Mouse (Mus musculus): ENCODE data around the gene Hexb.
"Not testable (repeated sequence)": the region's sequence is repeated elsewhere in the genome, so short reads cannot be mapped to it uniquely, and the experiment has no call there.

Gene Hexb

DNA sequence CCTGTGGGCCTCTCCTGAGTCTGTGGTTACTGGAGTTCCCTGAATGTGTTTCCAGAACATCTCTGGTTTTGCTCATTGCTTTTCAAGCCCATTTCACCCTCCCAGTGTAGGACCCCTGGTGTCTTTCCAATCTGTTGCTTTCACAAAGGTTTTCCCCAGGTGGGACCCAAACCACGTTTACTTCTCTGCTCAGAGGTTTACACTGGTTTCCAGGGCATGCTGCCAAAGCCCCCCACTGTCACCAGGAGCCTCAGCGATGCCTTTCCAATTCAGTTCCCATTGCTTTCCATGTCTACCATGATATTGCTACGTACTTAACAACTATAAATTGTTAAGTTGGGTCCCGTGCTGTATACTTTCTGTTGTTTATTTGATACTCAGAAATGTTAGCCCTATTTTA, 15.3 kb downstream of the Hexb start:
- DNase-seq (ENCODE audit: low spot score), result no peak

DNA sequence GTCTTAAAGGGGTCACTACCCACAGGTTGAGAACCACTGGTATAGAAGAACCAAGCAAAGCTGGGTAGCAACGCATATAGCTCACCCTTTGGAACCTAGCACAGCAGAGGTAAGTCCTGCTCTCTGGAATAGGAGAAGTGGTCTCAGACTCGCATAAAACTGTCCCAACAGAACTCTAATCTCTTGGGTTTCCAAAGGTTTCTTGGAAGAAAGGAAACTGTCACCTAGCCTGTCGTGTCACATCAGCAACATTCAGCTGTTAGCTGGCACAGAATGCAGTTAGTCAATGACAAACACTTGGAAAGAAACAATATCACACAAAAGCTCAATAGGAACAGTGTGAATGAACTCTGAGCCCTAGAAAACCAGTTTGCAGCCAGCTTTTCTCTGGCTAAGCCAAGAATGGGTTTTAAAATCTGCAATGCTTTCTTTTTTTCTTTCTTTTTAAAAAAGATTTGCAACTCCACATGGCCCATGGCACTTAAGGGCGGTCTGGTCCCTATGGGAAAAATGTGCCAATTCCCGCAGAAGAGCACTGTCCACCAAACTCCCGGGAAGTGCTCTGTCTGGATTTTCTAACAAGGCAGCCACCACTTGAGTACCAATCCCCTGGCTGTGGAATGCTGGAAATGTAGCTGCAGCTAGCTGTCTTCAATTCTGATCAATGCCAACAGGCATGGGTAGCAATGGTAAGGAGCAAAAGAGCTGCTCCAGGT, 17.9 kb downstream of the Hexb start:
- no peak for DNase-seq (ENCODE audit: low spot score)

DNA sequence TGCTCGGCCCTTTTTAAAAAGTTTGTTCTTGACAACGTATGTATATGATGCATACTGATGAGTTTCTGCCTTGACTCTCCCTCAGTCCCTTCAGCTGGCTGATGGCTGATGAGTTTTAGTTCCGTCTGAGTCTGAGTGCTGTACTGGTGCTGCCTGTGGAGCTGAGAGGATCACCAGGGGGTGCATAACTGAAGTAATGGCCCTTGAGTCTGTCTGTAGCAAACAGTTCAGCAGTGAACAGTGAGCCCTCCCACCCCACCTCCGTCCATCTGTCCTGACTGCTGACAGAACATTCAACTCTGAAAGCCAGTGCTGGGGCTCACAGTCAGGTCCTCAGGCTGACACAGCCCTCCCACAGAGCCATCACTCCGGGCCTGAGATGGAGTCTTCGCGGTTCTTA, 19.2 kb downstream of the Hexb start:
- no peak for DNase-seq (ENCODE audit: low spot score)

DNA sequence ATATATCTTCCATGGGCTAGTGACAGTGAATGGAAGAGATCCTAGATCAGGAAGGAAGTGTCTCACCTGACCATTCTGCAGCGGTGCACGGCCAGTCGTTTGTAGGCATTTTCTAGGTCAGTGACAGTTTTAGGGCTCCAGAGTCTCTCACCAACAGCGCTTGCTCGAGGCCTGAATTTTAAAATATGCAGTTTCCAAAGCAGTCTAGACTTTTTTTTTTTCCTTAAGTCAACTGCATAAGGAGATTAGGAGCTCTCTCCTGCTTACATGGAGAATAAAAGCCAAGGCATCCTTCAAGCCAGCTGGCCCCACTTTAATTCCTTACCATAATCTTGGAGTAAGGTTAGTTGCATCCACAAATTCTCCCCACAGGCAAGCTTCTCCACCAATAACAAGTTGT, 21.4 kb downstream of the Hexb start:
- no peak for DNase-seq (ENCODE audit: low spot score)

DNA sequence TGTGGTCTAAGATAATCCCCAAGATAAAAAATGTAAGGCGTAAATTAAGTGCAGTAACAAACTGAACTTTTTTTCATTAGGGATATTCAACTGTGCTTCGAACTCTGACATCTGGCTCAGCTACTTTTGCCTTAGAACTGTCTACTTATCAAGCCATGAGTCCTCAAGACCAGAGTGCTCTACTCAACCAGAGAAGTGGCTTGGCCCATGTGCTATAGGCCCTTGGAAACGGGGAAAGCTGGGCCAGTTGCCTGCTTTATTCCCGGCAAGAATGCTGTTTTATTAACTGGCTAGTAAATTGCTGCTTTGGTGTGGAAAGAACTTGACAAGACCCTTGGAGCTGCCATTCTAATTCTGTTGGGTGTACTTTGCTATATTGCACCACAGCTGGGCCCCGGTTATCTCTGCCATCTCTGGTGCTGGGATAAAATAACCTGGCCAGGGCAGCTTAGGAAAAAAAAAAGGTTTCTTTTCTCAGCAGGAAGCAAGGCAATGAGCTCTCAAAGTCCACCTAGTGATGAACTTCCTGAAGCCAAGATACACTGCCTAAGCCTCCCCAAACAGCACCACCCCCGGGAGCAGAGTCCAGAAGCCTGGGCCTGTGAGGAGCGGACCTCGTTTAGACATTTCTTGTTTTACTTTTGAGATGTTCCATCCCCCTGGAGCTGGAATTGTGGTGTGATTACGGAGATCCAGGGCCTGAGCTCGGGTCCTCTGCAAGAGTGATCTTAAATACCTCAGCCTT, 22.5 kb downstream of the Hexb start:
- DNase-seq (ENCODE audit: low spot score), result peak; percentile 85

DNA sequence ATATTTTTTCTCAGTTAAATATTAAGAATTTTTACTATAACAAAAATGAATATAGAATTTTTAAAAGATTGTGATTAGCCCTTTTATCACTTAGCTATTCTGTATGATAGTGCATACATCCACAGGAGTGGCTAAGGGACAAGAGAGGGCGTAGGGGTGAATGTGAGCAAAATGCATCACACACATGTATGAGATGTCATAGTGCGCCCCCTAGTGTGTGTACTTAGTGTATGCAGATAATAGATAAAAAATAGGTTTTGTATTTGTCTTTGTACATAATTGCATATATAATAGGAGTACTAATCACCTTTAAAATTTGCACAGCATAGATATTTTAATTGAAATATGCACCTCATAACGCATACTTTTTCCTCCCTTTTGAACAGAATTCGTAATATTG, 52.3 kb downstream of the Hexb start:
- DNase-seq (ENCODE audit: low spot score), result no peak

DNA sequence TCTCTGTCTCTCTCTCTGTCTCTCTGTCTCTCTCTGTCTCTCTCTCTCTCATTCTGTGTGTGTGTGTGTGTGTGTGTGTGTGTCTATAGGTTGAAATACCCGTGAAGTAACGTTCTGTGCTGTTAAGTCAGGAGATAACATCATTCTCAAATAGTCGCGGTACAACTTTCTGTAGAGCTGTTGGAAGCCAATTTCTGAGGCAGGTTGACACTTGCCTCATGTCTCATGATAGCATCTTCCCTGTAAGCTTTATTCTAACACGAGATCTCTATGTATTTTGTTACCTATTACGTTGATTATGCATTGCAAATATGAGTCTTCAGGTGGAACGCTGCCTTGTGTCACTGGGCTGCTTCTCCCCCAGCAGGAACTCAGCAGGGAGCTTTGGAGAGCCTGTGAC, 55.8 kb downstream of the Hexb start:
- DNase-seq (ENCODE audit: low spot score), result no peak

DNA sequence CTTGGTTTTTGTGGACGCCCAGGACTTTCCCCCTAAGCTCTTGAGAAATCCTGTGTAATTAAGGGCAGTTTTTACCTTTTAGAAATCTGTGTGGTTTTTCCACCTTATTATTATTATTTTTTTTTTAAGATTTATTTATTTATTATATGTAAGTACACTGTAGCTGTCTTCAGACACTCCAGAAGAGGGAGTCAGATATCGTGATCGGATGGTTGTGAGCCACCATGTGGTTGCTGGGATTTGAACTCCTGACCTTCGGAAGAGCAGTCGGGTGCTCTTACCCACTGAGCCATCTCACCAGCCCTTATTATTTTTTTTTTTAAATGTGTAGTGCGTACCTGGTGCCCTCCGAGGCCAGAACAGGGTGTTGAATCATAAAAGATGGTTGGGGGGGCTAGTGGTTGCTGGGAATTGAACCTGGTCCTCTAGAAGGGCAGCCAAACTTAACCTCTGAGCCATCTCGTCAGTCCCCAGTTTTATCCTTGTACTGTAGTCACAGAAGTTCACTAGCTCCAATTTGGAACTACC, 59.7 kb downstream of the Hexb start:
- DNase-seq (ENCODE audit: low spot score), result not testable (repeated sequence)

DNA sequence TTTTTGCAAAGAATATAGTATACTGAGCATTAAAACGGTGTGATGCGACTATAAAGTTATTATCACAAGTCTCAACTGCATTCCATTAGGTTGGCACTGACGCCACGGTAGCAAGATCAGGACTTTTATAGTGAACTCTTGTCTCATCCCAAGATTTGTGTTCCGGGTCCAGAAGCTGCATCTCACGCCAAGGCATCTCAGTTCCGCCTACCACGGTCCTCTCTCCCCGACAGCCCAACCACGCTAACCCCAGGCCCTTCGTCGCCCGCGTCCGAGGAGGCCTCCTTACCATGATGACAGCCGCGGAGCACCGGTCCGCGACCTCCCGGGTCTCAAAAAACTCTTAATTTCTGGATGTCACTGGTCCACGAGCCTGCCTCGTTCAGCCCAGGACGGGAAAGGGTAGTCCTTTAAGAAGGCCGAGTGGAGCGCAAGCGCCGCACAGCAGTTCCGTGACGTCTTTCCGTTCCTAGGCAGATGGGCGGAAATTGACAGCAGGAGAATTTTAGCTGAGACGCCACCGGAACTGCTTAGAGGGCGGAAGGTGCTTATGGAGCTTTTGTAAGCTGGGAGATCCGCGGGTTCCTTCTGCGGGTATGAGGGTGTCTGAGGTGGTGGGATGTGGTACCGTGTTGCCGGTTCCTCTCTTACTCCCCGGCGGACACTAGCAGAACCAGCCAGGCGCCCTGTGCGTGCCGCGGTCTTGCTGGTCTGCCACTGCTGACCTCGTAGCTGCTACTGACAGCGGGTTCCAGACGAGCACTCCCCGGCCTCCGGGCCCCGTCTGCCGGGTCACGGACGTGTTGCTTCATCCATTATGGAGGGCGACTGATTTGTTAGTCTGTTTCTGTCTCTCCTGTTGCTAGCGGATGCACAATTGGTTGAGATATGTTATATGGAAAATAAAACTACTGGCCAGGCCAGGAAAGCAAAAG, 60.4 kb downstream of the Hexb start, which contains the start of the genes Gfm2 and Nsa2:
Gene Gfm2 (plus strand): TSS at position 472 of the 935 bp plus-strand sequence.
Gene Nsa2 (minus strand): TSS at position 472 of the 935 bp plus-strand sequence.
- peak; percentile 93 for DNase-seq (ENCODE audit: low spot score)

DNA sequence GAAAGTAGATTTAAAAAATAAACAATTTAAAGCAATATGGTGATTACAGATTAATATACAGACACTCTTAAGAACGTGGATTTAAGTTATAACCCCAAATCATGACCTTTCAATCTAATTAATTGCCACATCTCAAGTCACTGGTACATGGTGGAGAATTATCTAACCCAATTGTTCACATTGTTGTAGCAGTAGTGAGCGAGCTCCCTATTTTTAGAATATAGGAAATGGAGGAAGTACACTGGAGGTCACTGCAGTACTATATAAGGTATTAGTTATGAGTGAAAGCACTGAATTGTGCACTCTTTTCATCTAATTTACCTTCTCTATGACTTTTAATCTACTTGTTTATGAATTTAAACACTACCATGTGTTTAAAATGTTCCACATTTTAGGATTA, 67.7 kb downstream of the Hexb start:
- DNase-seq (ENCODE audit: low spot score), result not testable (repeated sequence)

DNA sequence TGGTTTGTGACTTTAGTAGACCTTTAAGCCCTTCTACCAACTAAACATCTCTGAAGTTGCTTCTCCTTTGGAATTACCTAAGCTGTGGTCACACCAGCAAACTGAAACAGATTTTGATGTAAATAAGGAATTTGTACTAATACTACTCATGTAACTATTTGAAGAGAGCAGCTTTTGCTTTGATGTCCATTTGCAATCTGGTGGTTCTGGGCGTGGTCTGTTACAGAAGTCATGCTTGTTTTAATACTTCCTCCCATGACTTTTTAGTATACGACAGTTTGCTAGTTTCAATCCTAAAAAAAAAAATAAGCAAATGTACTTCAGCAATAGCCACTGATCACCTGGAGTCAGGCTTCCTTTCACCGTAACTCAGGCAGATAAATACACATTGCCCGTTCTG, 68.5 kb downstream of the Hexb start:
- not testable (repeated sequence) for DNase-seq (ENCODE audit: low spot score)

All from yolk sac, embryonic 10.5 days (tissue).